Mouse (Mus musculus) embryo, embryonic 9.5 days (tissue): ENCODE data around the gene Cuedc2.
A peak's percentile ranks its signal among the peaks of the same experiment; 100 is the strongest.

Experiments used
- DNase-seq: peaks from one replicate; pipeline ENCODE4 v3.0.0-alpha.2; 2017; ENCODE audit errors: extremely low spot score

Cuedc2 gene

GRCm38 (mm10) chr19:46306751-46307289 is 31.7 kb downstream of the Cuedc2 start:
- DNase-seq, result no peak

- no peak for DNase-seq
Measured at GRCm38 (mm10) chr19:46306268-46306610, 32.3 kb downstream of the Cuedc2 start.

- DNase-seq, result peak; percentile 90
Measured at GRCm38 (mm10) chr19:46305432-46306267, 32.9 kb downstream of the Cuedc2 start.

- no peak for DNase-seq
Measured at GRCm38 (mm10) chr19:46304908-46305333, 33.6 kb downstream of the Cuedc2 start.

- DNase-seq, result peak; percentile 94
Measured at GRCm38 (mm10) chr19:46304216-46304841, 34.2 kb downstream of the Cuedc2 start, which contains the start of gene Nfkb2. Gene Nfkb2, plus strand, starts transcription at chr19:46304320.

GRCm38 (mm10) chr19:46303251-46304215 is 35.0 kb downstream of the Cuedc2 start:
- DNase-seq, result no peak

- no peak for DNase-seq
Measured at GRCm38 (mm10) chr19:46302551-46302950, 36.0 kb downstream of the Cuedc2 start.

- DNase-seq, result no peak
Measured at GRCm38 (mm10) chr19:46300294-46301045, 38.0 kb downstream of the Cuedc2 start.

- no peak for DNase-seq
Measured at GRCm38 (mm10) chr19:46296938-46297337, 41.6 kb downstream of the Cuedc2 start.

- no peak for DNase-seq
Measured at GRCm38 (mm10) chr19:46290535-46291105, 47.9 kb downstream of the Cuedc2 start.

GRCm38 (mm10) chr19:46287566-46287965 is 50.9 kb downstream of the Cuedc2 start:
- DNase-seq, result no peak

GRCm38 (mm10) chr19:46286926-46287325 is 51.6 kb downstream of the Cuedc2 start:
- DNase-seq, result no peak

- DNase-seq, result no peak
Measured at GRCm38 (mm10) chr19:46286047-46286446, 52.5 kb downstream of the Cuedc2 start.

- no peak for DNase-seq
Measured at GRCm38 (mm10) chr19:46285631-46286030, 52.9 kb downstream of the Cuedc2 start.

- no peak for DNase-seq
Measured at GRCm38 (mm10) chr19:46284686-46285085, 53.8 kb downstream of the Cuedc2 start.

- DNase-seq, result no peak
Measured at GRCm38 (mm10) chr19:46282081-46282849, 56.2 kb downstream of the Cuedc2 start.
